Mouse (Mus musculus) right cerebral cortex, postnatal 14 days (tissue): ENCODE results near the gene Acap1.
"Not testable (repeated sequence)": the region's sequence is repeated elsewhere in the genome, so short reads cannot be mapped to it uniquely, and the experiment has no call there.

Source experiments
- DNase-seq: peaks from one replicate; pipeline ENCODE4 v3.0.0; 2022

Gene Acap1

DNA sequence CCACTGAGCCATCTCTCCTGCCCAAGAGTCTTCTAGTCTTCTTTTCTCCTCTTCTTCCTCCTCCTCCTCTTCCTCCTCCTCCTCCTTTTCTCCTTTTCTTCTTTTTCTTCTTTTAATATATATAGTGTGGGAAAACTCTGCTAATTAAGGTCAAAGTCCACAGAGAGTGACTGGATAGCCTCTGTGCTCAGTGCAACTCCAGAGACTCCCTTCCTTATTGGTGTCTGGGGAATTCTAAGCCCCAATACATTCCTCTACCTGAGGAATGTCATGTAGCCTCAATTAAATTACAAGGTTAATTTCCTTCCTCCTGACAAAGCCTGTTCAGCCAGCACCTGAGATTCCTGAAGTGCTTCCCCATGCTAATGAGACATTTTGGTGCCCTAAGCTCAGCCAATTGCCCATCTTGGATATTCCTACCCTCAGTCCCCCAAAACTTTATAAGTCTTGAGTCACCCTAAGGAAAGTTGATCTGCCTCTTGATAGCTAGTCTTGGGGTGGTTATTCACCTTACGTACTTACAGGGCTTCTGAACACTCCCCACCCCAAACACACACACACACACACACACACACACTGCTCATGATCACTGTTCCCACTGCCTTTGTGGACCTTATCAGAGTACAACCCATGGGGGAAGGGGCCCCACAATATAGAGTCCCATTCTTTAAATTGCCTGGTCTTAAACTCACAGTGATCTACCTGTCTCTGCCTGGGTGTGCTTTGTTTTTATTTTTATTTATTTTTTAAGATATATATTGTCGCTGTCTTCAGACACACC is 24.9 kb downstream of the Acap1 start:
- no peak for DNase-seq

DNA sequence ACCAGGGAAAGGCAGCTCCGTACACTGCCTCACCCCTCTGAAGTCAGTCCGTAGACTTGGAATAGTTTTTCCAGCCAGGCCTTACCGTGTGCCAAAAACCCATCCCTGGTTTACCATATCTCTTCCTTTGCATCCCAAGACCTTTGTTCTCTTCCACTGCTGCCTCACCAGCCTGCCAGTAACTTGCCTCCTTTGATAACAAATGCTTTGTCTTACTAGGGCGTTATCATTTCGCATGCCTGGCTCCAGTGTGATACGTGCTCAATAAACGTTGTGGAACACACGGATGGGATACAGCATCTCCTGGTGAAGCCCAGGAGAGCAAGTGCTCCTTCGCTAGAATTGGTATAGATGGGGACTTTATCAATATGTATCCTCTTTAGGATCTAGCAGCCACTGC is 28.0 kb downstream of the Acap1 start:
- DNase-seq, result no peak

DNA sequence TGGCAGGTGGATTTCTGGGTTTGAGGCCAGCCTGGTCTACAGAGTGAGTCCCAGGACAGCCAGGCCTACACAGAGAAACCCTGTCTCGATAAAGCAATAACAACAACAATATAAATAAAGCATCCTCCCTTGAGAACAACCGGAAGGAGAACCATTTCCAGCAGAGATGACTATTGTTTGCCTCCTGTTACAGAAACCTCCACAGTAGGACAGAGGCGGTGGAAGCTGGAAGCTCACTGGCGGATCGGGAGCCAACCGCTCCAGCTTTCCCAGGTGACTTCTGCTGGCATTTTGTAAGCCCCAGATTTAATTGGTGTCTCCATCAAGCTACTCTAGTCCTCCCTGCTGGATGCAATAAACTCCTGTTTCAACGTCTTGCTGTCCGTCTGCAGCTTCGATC is 29.8 kb downstream of the Acap1 start:
- no peak for DNase-seq

DNA sequence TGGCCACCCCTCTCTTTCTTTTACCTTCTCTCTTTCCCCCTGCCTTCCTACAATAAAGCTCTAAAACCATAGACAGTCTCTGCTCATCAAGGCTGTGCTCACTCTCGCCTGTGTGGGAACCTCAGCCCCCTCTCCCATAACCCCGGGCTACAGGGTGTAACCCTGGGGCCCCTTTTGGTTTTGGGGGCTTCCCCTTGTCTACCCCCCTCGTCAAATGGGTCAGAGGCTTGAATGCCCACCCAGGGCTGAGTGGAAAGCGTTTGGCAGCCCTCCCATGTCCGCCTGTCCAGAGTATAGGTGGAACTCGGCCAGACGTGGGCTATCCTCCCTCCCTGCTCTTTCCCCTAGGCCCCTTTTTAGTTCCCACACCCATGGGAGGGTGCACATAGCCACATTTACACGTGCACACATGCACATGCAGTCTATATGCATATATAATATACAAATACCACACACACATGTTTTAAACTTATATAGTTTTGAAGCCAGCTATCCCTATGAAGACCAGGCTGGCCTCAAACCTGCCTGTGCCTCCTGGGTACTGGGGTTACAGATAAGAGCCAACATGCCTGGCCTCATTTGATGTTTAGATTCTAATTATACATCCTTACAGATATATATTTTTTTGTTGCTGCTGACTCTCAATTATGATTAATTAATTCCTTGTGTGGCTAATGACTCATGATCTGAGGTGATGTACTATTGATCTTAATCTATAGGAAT is 31.0 kb downstream of the Acap1 start:
- no peak for DNase-seq

DNA sequence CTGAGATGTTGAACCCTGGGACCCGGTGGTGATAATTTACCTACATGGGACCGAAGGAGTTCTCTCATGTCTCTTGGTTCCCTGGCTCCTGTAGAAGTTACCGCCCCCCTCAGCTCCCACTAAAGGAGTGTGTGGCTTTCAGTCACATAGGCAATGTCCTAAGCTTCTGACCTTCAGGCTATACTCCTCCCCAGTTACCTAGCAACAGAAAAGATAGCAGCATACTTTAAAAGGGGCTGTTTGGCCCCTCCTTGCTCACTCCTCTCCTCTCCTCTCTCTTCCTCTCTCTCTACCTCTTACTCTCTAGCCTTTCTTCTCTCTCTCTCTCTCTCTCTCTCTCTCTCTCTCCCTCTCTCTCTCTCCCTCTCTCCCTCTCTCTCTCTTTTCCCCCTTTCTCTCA is 31.6 kb downstream of the Acap1 start:
- DNase-seq, result not testable (repeated sequence)

GRCm38 (mm10) chr11:69858113-69858998 is 37.0 kb downstream of the Acap1 start, which contains the start of gene Tnk1:
Gene Tnk1, minus strand, starts transcription at chr11:69858730.
- no peak for DNase-seq

- DNase-seq, result no peak
These were observed 40.0 kb downstream of the Acap1 start for GRCm38 (mm10) chr11:69855347-69855746.

- no peak for DNase-seq
These were observed 40.7 kb downstream of the Acap1 start for GRCm38 (mm10) chr11:69854680-69855079.

- DNase-seq, result no peak
These were observed 41.3 kb downstream of the Acap1 start for GRCm38 (mm10) chr11:69853994-69854393.

DNA sequence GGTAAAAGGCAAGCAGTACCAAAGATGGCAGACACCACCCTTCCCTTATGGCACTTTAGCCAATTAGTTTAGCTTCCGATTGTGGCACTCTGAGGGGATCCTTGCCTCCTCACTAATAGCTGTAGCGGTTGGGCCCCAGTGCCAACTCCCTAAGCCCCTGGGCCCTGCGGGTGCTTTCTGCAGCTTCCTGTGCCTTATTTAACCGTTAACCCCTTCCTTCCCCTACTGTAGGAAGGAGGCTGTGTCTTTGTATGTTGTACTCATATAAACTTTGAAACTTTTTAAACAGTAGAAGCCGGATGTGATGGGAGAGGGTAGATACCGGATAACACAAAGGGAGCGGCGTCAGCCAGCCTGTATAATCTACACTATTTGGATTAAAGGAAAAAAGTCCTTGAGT is 44.6 kb downstream of the Acap1 start:
- DNase-seq, result no peak

- DNase-seq, result no peak
These were observed 45.5 kb downstream of the Acap1 start for GRCm38 (mm10) chr11:69849884-69850283.

GRCm38 (mm10) chr11:69849128-69849527 is 46.2 kb downstream of the Acap1 start:
- DNase-seq, result no peak

GRCm38 (mm10) chr11:69848021-69848420 is 47.3 kb downstream of the Acap1 start:
- no peak for DNase-seq

DNA sequence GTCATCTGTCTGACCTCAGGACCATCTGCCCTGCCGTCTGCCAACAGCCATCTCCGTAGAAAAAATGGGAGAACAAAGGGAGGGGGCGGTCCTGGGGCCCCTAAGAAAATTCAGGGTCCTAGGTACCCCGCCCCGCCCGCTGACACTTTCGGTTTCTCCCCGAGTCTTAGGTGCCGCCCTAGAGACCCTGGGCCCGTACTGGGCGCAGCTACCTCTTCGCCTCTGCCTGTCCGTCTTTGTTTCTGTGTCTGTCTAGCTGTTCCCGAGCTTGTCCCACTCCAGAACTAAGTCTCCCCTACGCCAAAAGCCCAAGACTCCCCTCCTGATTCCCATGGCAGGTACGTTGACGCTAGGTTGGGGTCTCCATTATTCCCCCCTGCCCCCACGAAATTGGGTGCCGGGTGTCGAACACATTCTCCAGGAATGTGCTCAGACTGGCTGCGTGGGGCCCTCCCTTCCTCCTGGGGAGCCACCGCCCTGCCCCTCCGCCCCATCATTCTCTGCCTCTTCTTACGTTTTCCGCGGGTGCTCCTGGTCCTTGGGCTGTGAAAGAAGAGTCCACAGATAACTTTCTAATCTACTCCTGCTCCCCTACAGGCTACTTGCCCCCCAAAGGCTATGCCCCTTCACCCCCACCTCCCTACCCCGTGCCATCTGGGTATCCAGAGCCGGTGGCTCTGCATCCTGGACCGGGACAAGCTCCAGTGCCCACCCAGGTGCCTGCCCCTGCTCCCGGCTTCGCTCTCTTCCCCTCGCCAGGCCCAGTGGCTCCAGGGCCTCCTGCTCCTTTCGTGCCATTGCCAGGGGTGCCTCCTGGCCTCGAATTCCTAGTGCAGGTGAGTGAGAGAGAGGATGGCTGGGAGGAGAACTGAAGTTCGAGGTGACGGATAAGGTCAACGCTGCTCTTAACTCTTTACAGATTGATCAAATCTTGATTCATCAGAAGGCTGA is 48.3 kb downstream of the Acap1 start:
- no peak for DNase-seq

DNA sequence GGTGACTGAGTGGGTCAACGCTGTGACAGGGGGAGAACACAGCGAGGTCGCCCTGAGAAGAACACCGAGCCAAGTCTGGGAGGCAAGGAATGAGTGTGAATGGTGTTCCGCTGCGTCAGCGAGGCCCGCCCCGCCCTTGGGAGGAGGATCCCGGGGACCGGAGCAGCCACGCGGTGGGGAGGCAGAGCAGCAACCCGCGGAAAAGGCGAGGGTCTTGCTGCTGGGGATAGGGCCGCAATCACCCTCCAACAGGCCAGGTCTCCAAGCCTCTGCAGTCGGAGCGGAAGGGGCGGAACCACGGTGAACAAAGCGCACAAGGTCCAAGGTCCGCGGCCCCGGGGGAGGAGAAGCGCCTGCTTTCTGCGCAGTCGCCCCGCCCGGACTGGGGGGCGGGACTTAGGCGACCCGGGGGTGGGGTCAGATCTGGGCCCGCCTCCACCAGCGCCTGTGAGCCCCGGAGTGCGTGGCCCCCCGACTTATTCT is 49.1 kb downstream of the Acap1 start, which contains the start of gene Plscr3:
TSS of gene Plscr3 (plus strand) at position 179 of the 483 bp plus-strand sequence.
- peak; percentile 81 for DNase-seq

DNA sequence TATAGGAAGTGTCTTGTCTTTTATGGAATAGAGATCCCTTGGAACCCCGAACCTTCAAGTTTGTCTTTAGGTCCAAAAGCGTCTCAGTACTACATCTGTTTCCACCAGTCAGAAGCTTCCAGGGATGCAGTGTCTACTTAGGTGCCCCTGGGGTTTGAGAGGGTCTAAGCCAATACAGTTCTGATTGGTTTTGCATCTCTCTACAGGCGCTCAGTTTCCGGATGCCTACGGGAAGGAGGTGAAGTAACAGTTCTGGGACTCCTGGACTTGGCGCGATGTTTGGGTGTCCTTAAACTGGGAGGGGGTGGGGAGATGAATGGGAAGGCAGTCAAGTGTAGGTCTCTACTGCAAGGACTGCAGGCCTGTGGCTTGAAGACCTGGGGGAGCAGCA is 56.6 kb downstream of the Acap1 start:
- no peak for DNase-seq

- DNase-seq, result peak; percentile 94
These were observed 57.2 kb downstream of the Acap1 start, which contains the start of gene Tmem256 for GRCm38 (mm10) chr11:69837952-69838713. Gene Tmem256, plus strand, starts transcription at chr11:69838514.

DNA sequence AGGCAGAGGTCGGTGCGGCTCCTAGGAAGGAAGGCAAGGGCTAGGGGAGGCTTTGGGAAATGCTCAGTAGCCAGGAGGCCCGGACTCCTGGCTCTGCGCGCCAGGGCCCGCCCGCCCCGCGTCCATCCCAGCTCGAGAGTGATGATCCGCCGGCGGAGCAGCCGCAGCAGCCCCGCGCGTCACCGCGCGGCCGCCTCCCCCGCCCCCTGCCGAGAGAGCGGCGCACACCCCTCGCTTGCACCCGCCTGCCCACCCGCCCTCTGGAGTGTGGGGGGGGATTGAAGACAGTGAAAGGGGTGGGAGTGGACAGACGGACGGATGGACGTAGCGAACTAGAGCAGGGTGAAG is 57.8 kb downstream of the Acap1 start, which contains the start of gene Nlgn2:
TSS of gene Nlgn2 (minus strand) at position 181 of the 348 bp plus-strand sequence.
- DNase-seq, result peak; percentile 82

- DNase-seq, result peak; percentile 47
These were observed 58.4 kb downstream of the Acap1 start for GRCm38 (mm10) chr11:69836703-69837576.

- DNase-seq, result no peak
These were observed 59.4 kb downstream of the Acap1 start for GRCm38 (mm10) chr11:69835966-69836335.
